Mouse (Mus musculus) embryonic facial prominence, embryonic 11.5 days (tissue): ENCODE data around the gene Sulf2. TPM values are rescaled to one million over a fixed set of nuclear protein-coding genes. Genes with fewer than 3 reads are reported as not detected.

ENCODE experiments used
- ATAC-seq: fragments of 200-750 bp; cut with Nextera tagmentation; replicated peaks from 2 replicates; pipeline ENCODE4 v1.8.0; 2017; ENCODE audit warnings: low read depth; ENCODE audit not compliant: insufficient number of reproducible peaks, low FRiP score, low TSS enrichment
- DNase-seq: peaks from one replicate; pipeline ENCODE4 v3.0.0-alpha.2; 2015; ENCODE audit warnings: low spot score
- H3K27ac ChIP-seq: fragments of 300-500 bp; sonication (generic); replicated peaks from 2 replicates; pipeline ENCODE4 v1.5.1; 2014; ENCODE audit warnings: mild to moderate bottlenecking, low read depth, low read length, control low read depth
- H3K27me3 ChIP-seq: fragments of 300-500 bp; sonication (generic); 2 replicates; pipeline ENCODE4 v1.6.1; 2014; ENCODE audit warnings: mild to moderate bottlenecking, low read length, moderate library complexity, mixed read lengths; ENCODE audit not compliant: control insufficient read depth, insufficient read depth
- H3K36me3 ChIP-seq: fragments of 300-500 bp; sonication (generic); replicated peaks from 2 replicates; pipeline ENCODE4 v1.6.1; 2014; ENCODE audit warnings: low read depth, mild to moderate bottlenecking, low read length, moderate library complexity, mixed read lengths; ENCODE audit not compliant: control insufficient read depth, insufficient read depth
- H3K4me1 ChIP-seq: fragments of 300-500 bp; sonication (generic); 2 replicates; pipeline ENCODE4 v1.6.1; 2014; ENCODE audit warnings: low read length, mixed read lengths; ENCODE audit not compliant: control insufficient read depth, insufficient read depth
- H3K4me2 ChIP-seq: fragments of 300-500 bp; sonication (generic); 2 replicates; pipeline ENCODE4 v1.6.1; 2014; ENCODE audit warnings: low read depth, mild to moderate bottlenecking, control low read depth, low read length, moderate library complexity
- H3K4me3 ChIP-seq: fragments of 300-500 bp; sonication (generic); 2 replicates; pipeline ENCODE4 v1.5.1; 2014; ENCODE audit warnings: low read depth, low read length, control low read depth
- H3K9ac ChIP-seq: fragments of 300-500 bp; sonication (generic); replicated peaks from 2 replicates; pipeline ENCODE4 v1.6.1; 2014; ENCODE audit warnings: mild to moderate bottlenecking, control low read depth, low read length
- H3K9me3 ChIP-seq: fragments of 300-500 bp; sonication (generic); replicated peaks from 2 replicates; pipeline ENCODE4 v1.6.1; 2016; ENCODE audit warnings: mild to moderate bottlenecking, low read length, inconsistent platforms, mixed read lengths; ENCODE audit not compliant: control insufficient read depth
- WGBS: fragments of 180-500 bp; shearing (Covaris S2); extraction: QIAGEN DNeasy Blood & Tissue Kit; methylation state at CpG from one replicate; pipeline ENCODE4 v1.1.7; 2014; 5-methylcytosine and 5-hydroxymethylcytosine counted together
- polyA plus RNA-seq: library from polyadenylated mRNA; unstranded; fragments of >200 nt; fragmentation: Nextera tagmentation; extraction: Ambion mirVana; gene quantifications from 2 replicates; pipeline ENCODE4 v1.2.1, GENCODE M21; 2014

Gene Sulf2
- polyA plus RNA-seq, 1 experiment from 2014 or later: 168 TPM

DNA sequence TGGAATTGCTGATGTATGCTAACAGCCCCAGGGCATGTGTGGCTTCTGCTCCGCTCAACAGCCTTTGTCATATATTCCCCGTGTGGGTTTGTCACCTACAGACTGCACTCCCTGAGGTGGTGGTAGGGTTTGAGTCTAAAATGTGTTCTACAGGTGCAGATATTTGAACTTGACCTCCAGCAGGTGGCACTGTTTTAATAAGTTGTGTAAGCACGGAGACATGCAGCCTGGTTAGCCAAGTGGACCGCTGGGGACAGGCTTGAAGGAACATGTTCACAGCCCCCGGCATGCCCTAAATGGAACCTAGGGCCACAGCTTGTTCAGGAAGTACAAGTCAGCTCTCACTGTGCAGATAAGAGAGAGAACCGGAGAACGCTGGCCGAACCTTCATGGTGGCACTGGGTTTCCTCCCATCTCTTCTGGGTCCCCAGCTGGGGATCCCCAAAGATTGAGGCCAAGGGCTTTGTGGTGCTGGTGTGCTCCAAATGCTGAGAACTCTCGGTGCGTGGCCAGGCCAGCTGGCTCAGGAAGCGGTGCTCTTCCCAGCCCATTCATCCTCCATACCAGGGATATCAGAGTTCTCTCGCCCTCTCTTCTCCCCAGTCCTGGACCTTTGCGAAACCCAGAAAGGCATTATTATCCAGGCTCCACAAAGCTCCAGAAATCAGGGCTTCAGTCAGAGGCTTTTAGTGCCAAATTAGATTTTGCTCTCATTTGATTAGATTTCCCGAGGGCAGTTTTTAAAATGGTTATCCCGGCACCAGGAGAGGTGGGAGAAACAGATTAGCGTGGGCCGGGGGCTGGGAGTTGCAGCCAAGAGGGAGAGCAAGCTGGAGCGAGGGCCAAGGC is 57.8 kb downstream of the Sulf2 start:
- H3K9me3 ChIP-seq: no peaks in the 10 kb centered on the region
- DNase-seq (peak; percentile 65), ATAC-seq (no peak)
- H3K4me3 ChIP-seq: no peak overlapping the region
- H3K27ac ChIP-seq: no peak overlapping the region
- H3K36me3 ChIP-seq: peaks cover 23% of the 10 kb centered on the region
- no peaks in the 10 kb centered on the region for H3K4me1 ChIP-seq
- no peak overlapping the region for H3K4me2 ChIP-seq
- no peaks in the 10 kb centered on the region for H3K27me3 ChIP-seq
- no peak overlapping the region for H3K9ac ChIP-seq
- WGBS: 75% methylated on average over 18 of the region's 18 CpGs

DNA sequence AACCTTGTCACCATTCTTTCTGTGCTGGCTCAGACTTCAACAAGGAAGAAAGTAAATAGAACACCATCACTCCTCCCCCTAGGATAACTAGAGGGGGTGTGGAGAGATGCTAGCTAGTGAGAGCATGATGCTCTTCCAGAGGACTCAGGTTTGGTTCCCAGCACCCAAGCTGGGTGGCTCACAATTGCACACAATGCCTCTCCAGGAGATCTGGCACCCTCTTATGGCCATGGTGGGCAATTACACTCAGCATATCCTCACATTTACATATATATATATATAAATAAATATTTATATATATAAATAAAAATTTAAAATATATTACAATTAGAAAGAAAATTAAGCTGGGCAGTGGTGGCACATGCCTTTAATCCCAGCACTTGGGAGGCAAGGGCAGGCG is 58.6 kb downstream of the Sulf2 start:
- Histone ChIP-seq H3K36me3 (peaks cover 25% of the 10 kb centered on the region), H3K4me2 (no peak overlapping the region), H3K4me3 (no peak overlapping the region), H3K27me3 (no peaks in the 10 kb centered on the region), H3K27ac (no peak overlapping the region), H3K4me1 (no peaks in the 10 kb centered on the region), H3K9ac (no peak overlapping the region), H3K9me3 (no peaks in the 10 kb centered on the region)
- no peak for DNase-seq
- no peak for ATAC-seq
- WGBS: 100% methylated on average over 1 of the region's 1 CpGs

DNA sequence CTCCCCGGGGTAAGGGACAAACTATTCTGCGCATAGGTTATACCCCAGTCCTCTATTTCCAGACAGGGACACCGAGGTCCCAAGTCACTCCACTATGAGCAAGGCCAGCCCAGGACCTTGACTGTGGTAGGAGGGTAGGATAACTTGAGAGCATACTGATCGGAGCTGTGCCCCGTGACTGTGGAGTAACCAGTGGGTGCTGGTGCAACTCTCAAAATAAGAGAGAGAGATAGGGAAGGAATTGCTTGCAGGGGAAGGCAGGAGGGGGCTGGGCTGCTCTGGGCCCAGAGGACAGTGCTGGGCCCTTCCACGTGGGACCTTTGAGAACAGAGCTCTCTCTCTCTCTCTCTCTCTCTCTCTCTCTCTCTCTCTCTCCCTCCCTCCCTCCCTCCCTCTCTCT is 59.2 kb downstream of the Sulf2 start:
- no peak for DNase-seq
- H3K4me1 ChIP-seq: no peaks in the 10 kb centered on the region
- H3K9me3 ChIP-seq: no peaks in the 10 kb centered on the region
- WGBS: 94% methylated on average over 6 of the region's 6 CpGs
- H3K27ac ChIP-seq: no peak overlapping the region
- no peak overlapping the region for H3K4me2 ChIP-seq
- H3K9ac ChIP-seq: no peak overlapping the region
- ATAC-seq: no peak
- no peaks in the 10 kb centered on the region for H3K27me3 ChIP-seq
- H3K36me3 ChIP-seq: peaks cover 25% of the 10 kb centered on the region
- no peak overlapping the region for H3K4me3 ChIP-seq

GRCm38 (mm10) chr2:166092412-166092811 is 63.1 kb downstream of the Sulf2 start:
- H3K4me2 ChIP-seq: no peak overlapping the region
- H3K27ac ChIP-seq: no peak overlapping the region
- no peak overlapping the region for H3K9ac ChIP-seq
- no peaks in the 10 kb centered on the region for H3K9me3 ChIP-seq
- DNase-seq (no peak), ATAC-seq (no peak)
- WGBS: 89% methylated on average over 6 of the region's 6 CpGs
- H3K27me3 ChIP-seq: no peaks in the 10 kb centered on the region
- H3K36me3 ChIP-seq: peaks cover 22% of the 10 kb centered on the region
- no peak overlapping the region for H3K4me3 ChIP-seq
- peaks cover 4% of the 10 kb centered on the region; the same call in 1 of the 2 replicates for H3K4me1 ChIP-seq

GRCm38 (mm10) chr2:166091599-166091998 is 63.9 kb downstream of the Sulf2 start:
- Histone ChIP-seq H3K27ac (no peak overlapping the region), H3K4me2 (no peak overlapping the region), H3K4me3 (no peak overlapping the region), H3K9ac (no peak overlapping the region), H3K36me3 (peaks cover 22% of the 10 kb centered on the region), H3K4me1 (peaks cover 4% of the 10 kb centered on the region; the same call in 1 of the 2 replicates), H3K27me3 (no peaks in the 10 kb centered on the region), H3K9me3 (no peaks in the 10 kb centered on the region)
- no peak for DNase-seq
- no peak for ATAC-seq

GRCm38 (mm10) chr2:166090131-166090581 is 65.3 kb downstream of the Sulf2 start:
- H3K27ac ChIP-seq: peak overlapping the region; percentile 49; the same call in 1 of the 2 replicates
- ATAC-seq: no peak
- H3K4me3 ChIP-seq: no peak overlapping the region
- H3K27me3 ChIP-seq: no peaks in the 10 kb centered on the region
- DNase-seq: peak; percentile 58
- peaks cover 4% of the 10 kb centered on the region; the same call in 1 of the 2 replicates for H3K4me1 ChIP-seq
- no peak overlapping the region; the same call in 1 of the 2 replicates for H3K4me2 ChIP-seq
- peaks cover 22% of the 10 kb centered on the region for H3K36me3 ChIP-seq
- WGBS: 27% methylated on average over 7 of the region's 7 CpGs
- H3K9me3 ChIP-seq: no peaks in the 10 kb centered on the region
- H3K9ac ChIP-seq: no peak overlapping the region; the same call in 1 of the 2 replicates

GRCm38 (mm10) chr2:166088991-166089390 is 66.5 kb downstream of the Sulf2 start:
- 90% methylated on average over 9 of the region's 9 CpGs for WGBS
- H3K27ac ChIP-seq: no peak overlapping the region
- H3K36me3 ChIP-seq: peaks cover 15% of the 10 kb centered on the region
- ATAC-seq: no peak
- H3K4me3 ChIP-seq: no peak overlapping the region
- no peaks in the 10 kb centered on the region for H3K9me3 ChIP-seq
- no peak overlapping the region for H3K4me2 ChIP-seq
- DNase-seq: no peak
- no peak overlapping the region for H3K9ac ChIP-seq
- peaks cover 4% of the 10 kb centered on the region; the same call in 1 of the 2 replicates for H3K4me1 ChIP-seq
- H3K27me3 ChIP-seq: no peaks in the 10 kb centered on the region
